Mouse (Mus musculus) brain, embryonic 14.5 days (tissue): Measurements from ENCODE around the gene Cdc42bpa.

ENCODE experiments used
- CTCF ChIP-seq: fragments of 200-500 bp; IDR thresholded peaks from 2 replicates; pipeline ENCODE4 v1.5.1; 2012; ENCODE audit warnings: inconsistent platforms, mild to moderate bottlenecking, moderate library complexity, borderline replicate concordance; ENCODE audit not compliant: insufficient read depth, insufficient read length; ENCODE audit errors: extremely low read depth
- POLR2A ChIP-seq: fragments of 200-500 bp; IDR thresholded peaks from 2 replicates; pipeline ENCODE4 v1.6.1; 2012; ENCODE audit warnings: mild to moderate bottlenecking, inconsistent platforms, borderline replicate concordance; ENCODE audit not compliant: poor library complexity, insufficient read depth, insufficient read length, severe bottlenecking; ENCODE audit errors: extremely low read depth

DNA sequence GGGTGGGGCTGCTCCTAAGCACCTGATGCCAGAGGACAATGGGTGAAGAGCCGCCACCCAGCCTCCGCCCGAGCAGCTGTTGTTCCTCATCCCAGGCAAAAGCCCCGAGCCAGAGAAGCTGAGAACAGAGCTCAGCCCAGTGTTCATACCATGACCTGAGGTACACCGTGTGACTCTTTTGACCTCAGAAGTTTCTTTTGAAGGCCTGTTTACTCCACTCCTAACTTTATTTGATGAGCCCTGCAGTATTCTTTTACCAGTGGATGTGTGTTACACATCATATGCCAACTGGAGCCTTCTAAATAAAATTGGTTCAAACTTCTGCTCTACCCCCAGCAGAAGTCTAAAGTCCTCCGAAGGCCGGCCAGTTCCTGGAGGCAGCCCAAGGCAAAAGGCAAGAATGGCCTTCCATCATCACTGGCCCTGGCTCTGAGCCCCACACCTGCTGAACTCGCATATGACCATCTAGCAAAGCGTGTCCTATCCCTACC, 250.6 kb downstream of the Cdc42bpa start:
- no peak for TF ChIP-seq POLR2A
- TF ChIP-seq CTCF = no peak
